Mouse (Mus musculus) spleen, postnatal 10 days (tissue): Measurements from ENCODE around the gene Stx4a.
A peak's percentile ranks its signal among the peaks of the same experiment; 100 is the strongest.
"Not testable (repeated sequence)": the region's sequence is repeated elsewhere in the genome, so short reads cannot be mapped to it uniquely, and the experiment has no call there.

Source experiments
- DNase-seq, 2 experiments: peaks; one replicate each; pipeline ENCODE4 v3.0.0; 2021 to 2022; ENCODE audit warnings: low spot score in 2 of 2

The Stx4a gene

GRCm38 (mm10) chr7:127814241-127814921 lies 9.7 kb upstream of the Stx4a start:
- DNase-seq = no peak

- DNase-seq = no peak
Measured at GRCm38 (mm10) chr7:127815116-127815665, 8.9 kb upstream of the Stx4a start.

GRCm38 (mm10) chr7:127815954-127816821 lies 7.9 kb upstream of the Stx4a start:
- DNase-seq = no peak

- no peak for DNase-seq
Measured at GRCm38 (mm10) chr7:127817053-127817452, 7.0 kb upstream of the Stx4a start.

GRCm38 (mm10) chr7:127817776-127818175 lies 6.3 kb upstream of the Stx4a start:
- DNase-seq = no peak

- DNase-seq = no peak
Measured at GRCm38 (mm10) chr7:127820836-127821509, 3.1 kb upstream of the Stx4a start.

- DNase-seq = no peak
Measured at GRCm38 (mm10) chr7:127822494-127822893, 1.6 kb upstream of the Stx4a start.

GRCm38 (mm10) chr7:127823236-127824171 lies 590 bp upstream of the Stx4a start:
- no peak for DNase-seq

- no peak for DNase-seq
Measured at GRCm38 (mm10) chr7:127835550-127835949, 11.5 kb downstream of the Stx4a start.

- no peak for DNase-seq
Measured at GRCm38 (mm10) chr7:127837473-127837872, 13.4 kb downstream of the Stx4a start.

- not testable (repeated sequence) for DNase-seq
Measured at GRCm38 (mm10) chr7:127837878-127838277, 13.8 kb downstream of the Stx4a start.

GRCm38 (mm10) chr7:127840031-127840430 lies 15.9 kb downstream of the Stx4a start:
- DNase-seq = not testable (repeated sequence)

GRCm38 (mm10) chr7:127840886-127841285 lies 16.8 kb downstream of the Stx4a start:
- DNase-seq = peak in 1 of 2 experiments; percentile 61

GRCm38 (mm10) chr7:127841340-127842000 lies 17.4 kb downstream of the Stx4a start:
- DNase-seq = peak; percentile 80 to 91

- DNase-seq = peak; percentile 78 to 87
Measured at GRCm38 (mm10) chr7:127842001-127842718, 18.1 kb downstream of the Stx4a start.

- DNase-seq = no peak
Measured at GRCm38 (mm10) chr7:127849973-127850875, 26.1 kb downstream of the Stx4a start.

- no peak for DNase-seq
Measured at GRCm38 (mm10) chr7:127850906-127851305, 26.8 kb downstream of the Stx4a start.

- DNase-seq = no peak
Measured at GRCm38 (mm10) chr7:127858258-127858657, 34.2 kb downstream of the Stx4a start.

GRCm38 (mm10) chr7:127866434-127866833 lies 42.3 kb downstream of the Stx4a start:
- no peak for DNase-seq
